Mouse (Mus musculus) megakaryocyte, embryonic 14.5 days (primary cell): Measurements from ENCODE around the gene Fkbp10.

Source experiments
- FLI1 ChIP-seq: IDR thresholded peaks from 2 replicates; pipeline ENCODE4 v1.6.1; 2012; ENCODE audit warnings: low read length, inconsistent platforms, mixed read lengths
- GATA1 ChIP-seq: IDR thresholded peaks from 3 replicates; pipeline ENCODE4 v1.6.1; 2012; ENCODE audit warnings: mixed read lengths, low read length, inconsistent platforms, borderline replicate concordance

GRCm38 (mm10) chr11:100391081-100391883 lies 24.2 kb upstream of the Fkbp10 start:
- no peak for TF ChIP-seq GATA1
- TF ChIP-seq FLI1 = no peak
